Comparison of ENCODE assay signal across 8 mouse cellular contexts in the genomic region with DNA sequence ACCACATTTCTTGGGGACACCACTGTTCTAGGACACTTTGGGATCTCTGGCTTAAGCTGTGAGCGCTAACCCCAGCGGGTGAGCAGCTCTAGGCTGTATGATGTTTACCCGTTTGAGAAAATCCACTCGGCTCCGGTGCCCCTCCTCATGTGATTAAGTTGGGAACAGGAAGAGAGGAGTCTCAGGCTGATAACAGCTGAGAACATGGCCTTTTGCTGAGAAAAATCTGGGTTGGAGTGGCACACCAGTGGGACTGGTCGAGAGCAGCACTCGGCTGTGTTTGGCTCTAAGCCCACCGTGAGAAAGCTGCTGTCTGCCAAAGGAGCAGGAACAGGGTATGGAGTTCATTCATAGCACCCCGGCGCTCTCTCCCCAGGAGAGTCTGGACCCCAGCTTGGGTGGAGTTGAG. TPM values are rescaled to one million over a fixed set of nuclear protein-coding genes. Genes with fewer than 3 reads are reported as not detected.
DNase-seq lines count a peak whose midpoint lies in the region; ATAC-seq and TF ChIP-seq lines count a peak whose summit lies in the region.
"Had no signal": no experiment of that assay in that cellular context is flagged by ENCODE, and none has a peak within 500 bp of the region (broad histone marks: within the 10 kb centered on the region; RNA-seq: fewer than 3 reads in every experiment).

No protein-coding gene starts in this region.

- H3K27ac ChIP-seq in lung, postnatal 0 days (ENCODE audit: low read length) = 0 out of 2 replicates have a peak overlapping the region, but pooled peaks have one; percentile 11
- no peak overlapping the region for H3K27ac ChIP-seq in embryonic facial prominence, embryonic 13.5 days
- peak overlapping the region; percentile 88; the same call in 1 of the 2 replicates for H3K27ac ChIP-seq in hindbrain, embryonic 16.5 days (ENCODE audit: low read depth, low read length)
- H3K27ac ChIP-seq in midbrain, postnatal 0 days (ENCODE audit: low read depth, low read length) = no peak overlapping the region
- H3K27ac ChIP-seq: macrophage had no signal

- no peak overlapping the region for H3K9ac ChIP-seq in lung, postnatal 0 days (replicated peaks; ENCODE audit: low read depth)
- peak overlapping the region; percentile 51; the same call in 1 of the 2 replicates for H3K9ac ChIP-seq in embryonic facial prominence, embryonic 13.5 days
- H3K9ac ChIP-seq in hindbrain, embryonic 16.5 days (ENCODE audit: low read depth, low read length) = peak overlapping the region; percentile 93
- H3K9ac ChIP-seq in midbrain, postnatal 0 days (replicated peaks; ENCODE audit: low read length, poor library complexity, severe bottlenecking) = peak overlapping the region; percentile 92; the same call in 1 of the 2 replicates

- DNase-seq in lung, postnatal 0 days (ENCODE audit: low spot score) = peak; percentile 67
- no peak for DNase-seq in lung, adult 2 months
- DNase-seq in midbrain, postnatal 0 days (ENCODE audit: low spot score) = peak; percentile 48
- DNase-seq in urinary bladder, adult 18-20 months (ENCODE audit: low spot score in 2 of 2) = no peak
- no peak for DNase-seq in urinary bladder, postnatal 25 days (ENCODE audit: low spot score)

- H3K36me3 ChIP-seq in lung, postnatal 0 days (ENCODE audit: insufficient read depth, low read length) = no peaks in the 10 kb centered on the region
- no peaks in the 10 kb centered on the region for H3K36me3 ChIP-seq in embryonic facial prominence, embryonic 13.5 days
- H3K36me3 ChIP-seq in hindbrain, embryonic 16.5 days (ENCODE audit: control insufficient read depth, insufficient read depth, low read length) = no peaks in the 10 kb centered on the region
- no peaks in the 10 kb centered on the region for H3K36me3 ChIP-seq in midbrain, postnatal 0 days (ENCODE audit: insufficient read depth, low read length)

- no peak for TF ChIP-seq EP300 in lung, postnatal 0 days (IDR thresholded peaks at IDR 0.05)

- WGBS in lung, postnatal 0 days = 9% methylated on average over 10 of the region's 10 CpGs
- WGBS in lung, adult 2 months = 21% methylated on average over 10 of the region's 10 CpGs
- WGBS in embryonic facial prominence, embryonic 13.5 days = 9% methylated on average over 10 of the region's 10 CpGs
- WGBS in hindbrain, embryonic 16.5 days = 6% methylated on average over 10 of the region's 10 CpGs
- 5% methylated on average over 10 of the region's 10 CpGs for WGBS in midbrain, postnatal 0 days

- peak overlapping the region; percentile 99 for H3K4me2 ChIP-seq in lung, postnatal 0 days (replicated peaks; ENCODE audit: low read depth, low read length)
- H3K4me2 ChIP-seq in embryonic facial prominence, embryonic 13.5 days = peak overlapping the region; percentile 99
- peak overlapping the region; percentile 99 for H3K4me2 ChIP-seq in hindbrain, embryonic 16.5 days (ENCODE audit: low read length)
- H3K4me2 ChIP-seq in midbrain, postnatal 0 days (ENCODE audit: low read depth, low read length, poor library complexity, severe bottlenecking) = peak overlapping the region; percentile 95

- ATAC-seq in lung, postnatal 0 days = no peak
- no peak for ATAC-seq in embryonic facial prominence, embryonic 13.5 days (ENCODE audit: insufficient number of reproducible peaks, insufficient read depth, low FRiP score, low TSS enrichment, low read depth)
- no peak for ATAC-seq in hindbrain, embryonic 16.5 days
- no peak for ATAC-seq in midbrain, postnatal 0 days (ENCODE audit: low FRiP score)

- H3K27me3 ChIP-seq in lung, postnatal 0 days (replicated peaks; ENCODE audit: insufficient read depth, low read length) = no peaks in the 10 kb centered on the region; the same call in 1 of the 2 replicates
- peaks cover 51% of the 10 kb centered on the region for H3K27me3 ChIP-seq in embryonic facial prominence, embryonic 13.5 days
- H3K27me3 ChIP-seq in hindbrain, embryonic 16.5 days (replicated peaks; ENCODE audit: control insufficient read depth, insufficient read depth, low read length) = peaks cover 14% of the 10 kb centered on the region
- H3K27me3 ChIP-seq in midbrain, postnatal 0 days (ENCODE audit: insufficient read depth, low read length) = peaks cover 18% of the 10 kb centered on the region

- no peaks in the 10 kb centered on the region for H3K9me3 ChIP-seq in lung, postnatal 0 days (ENCODE audit: low read length)
- H3K9me3 ChIP-seq in embryonic facial prominence, embryonic 13.5 days = no peaks in the 10 kb centered on the region
- no peaks in the 10 kb centered on the region for H3K9me3 ChIP-seq in hindbrain, embryonic 16.5 days (ENCODE audit: control insufficient read depth, low read length)
- H3K9me3 ChIP-seq in midbrain, postnatal 0 days (ENCODE audit: low read length) = no peaks in the 10 kb centered on the region

- TF ChIP-seq POLR2A in lung, adult 2 months (IDR thresholded peaks at IDR 0.05; ENCODE audit: borderline replicate concordance, extremely low read depth, low read depth, low read length) = no peak

- H3K4me1 ChIP-seq in lung, postnatal 0 days (ENCODE audit: insufficient read depth, low read depth, low read length) = peaks cover 10% of the 10 kb centered on the region; the same call in 1 of the 2 replicates
- peaks cover 19% of the 10 kb centered on the region for H3K4me1 ChIP-seq in lung, adult 2 months (ENCODE audit: control insufficient read depth, insufficient read depth, low read length)
- H3K4me1 ChIP-seq in embryonic facial prominence, embryonic 13.5 days = peaks cover 30% of the 10 kb centered on the region
- H3K4me1 ChIP-seq in hindbrain, embryonic 16.5 days (ENCODE audit: control insufficient read depth, insufficient read depth, low read depth, low read length) = peaks cover 35% of the 10 kb centered on the region
- H3K4me1 ChIP-seq in midbrain, postnatal 0 days (ENCODE audit: insufficient read depth, low read length) = peaks cover 22% of the 10 kb centered on the region

- no peak for TF ChIP-seq CTCF in lung, postnatal 0 days (IDR thresholded peaks at IDR 0.05)
- no peak for TF ChIP-seq CTCF in lung, adult 2 months (IDR thresholded peaks at IDR 0.05; ENCODE audit: insufficient read depth, low read length)
- TF ChIP-seq CTCF in midbrain, postnatal 0 days (IDR thresholded peaks at IDR 0.05) = no peak

- 0 out of 2 replicates have a peak overlapping the region, but pooled peaks have one; percentile 8 for H3K4me3 ChIP-seq in lung, postnatal 0 days (ENCODE audit: low read depth, low read length)
- H3K4me3 ChIP-seq in lung, adult 2 months (replicated peaks; ENCODE audit: extremely low read depth, low read depth, low read length) = no peak overlapping the region
- peak overlapping the region; percentile 85 for H3K4me3 ChIP-seq in embryonic facial prominence, embryonic 13.5 days
- peak overlapping the region; percentile 97 for H3K4me3 ChIP-seq in hindbrain, embryonic 16.5 days (ENCODE audit: low read length)
- H3K4me3 ChIP-seq in midbrain, postnatal 0 days (ENCODE audit: low read depth, low read length) = peak overlapping the region; percentile 92

RNA-seq across cellular contexts. Expression of a gene that starts 3.2 kb away (rescaled TPM):
- 5.1 and 5.4 TPM in 2 replicates for polyA plus RNA-seq in lung, postnatal 0 days (2015; fragmentation: Nextera tagmentation; extraction: Ambion mirVana)
- polyA plus RNA-seq in lung, adult 2 months (2012; rRNA removed) = 18.7 and 21.0 TPM in 2 replicates
- 4.0 and 4.1 TPM in 2 replicates for polyA plus RNA-seq in embryonic facial prominence, embryonic 13.5 days (2015; fragmentation: Nextera tagmentation; extraction: Ambion mirVana)
- polyA plus RNA-seq in hindbrain, embryonic 16.5 days (2015; fragmentation: Nextera tagmentation; extraction: Ambion mirVana) = 6.2 and 6.5 TPM in 2 replicates
- 22.0 and 28.6 TPM in 2 replicates for total RNA-seq in midbrain, postnatal 0 days (2014; rRNA removed)
- polyA plus RNA-seq in midbrain, postnatal 0 days (2015; fragmentation: Nextera tagmentation; extraction: Ambion mirVana) = 6.1 and 6.6 TPM in 2 replicates

RNA-seq across cellular contexts. Expression of a gene that starts 23.0 kb away (rescaled TPM):
- polyA plus RNA-seq in lung, postnatal 0 days (2015; fragmentation: Nextera tagmentation; extraction: Ambion mirVana) = 20.8 and 22.0 TPM in 2 replicates
- polyA plus RNA-seq in lung, adult 2 months (2012; rRNA removed) = 22.3 and 28.4 TPM in 2 replicates
- polyA plus RNA-seq in embryonic facial prominence, embryonic 13.5 days (2015; fragmentation: Nextera tagmentation; extraction: Ambion mirVana) = 48.8 and 54.9 TPM in 2 replicates
- polyA plus RNA-seq in hindbrain, embryonic 16.5 days (2015; fragmentation: Nextera tagmentation; extraction: Ambion mirVana) = 5.3 and 7.3 TPM in 2 replicates
- 4.9 TPM in 2 replicates for total RNA-seq in midbrain, postnatal 0 days (2014; rRNA removed)
- polyA plus RNA-seq in midbrain, postnatal 0 days (2015; fragmentation: Nextera tagmentation; extraction: Ambion mirVana) = 3.0 and 3.1 TPM in 2 replicates

RNA-seq across cellular contexts. Expression of a gene that starts 41.6 kb away (rescaled TPM):
- polyA plus RNA-seq in lung, postnatal 0 days (2015; fragmentation: Nextera tagmentation; extraction: Ambion mirVana) = 46.5 and 53.2 TPM in 2 replicates
- polyA plus RNA-seq in lung, adult 2 months (2012; rRNA removed) = 56.4 and 77.5 TPM in 2 replicates
- polyA plus RNA-seq in embryonic facial prominence, embryonic 13.5 days (2015; fragmentation: Nextera tagmentation; extraction: Ambion mirVana) = 84.8 and 86.6 TPM in 2 replicates
- polyA plus RNA-seq in hindbrain, embryonic 16.5 days (2015; fragmentation: Nextera tagmentation; extraction: Ambion mirVana) = 52.2 and 56.1 TPM in 2 replicates
- total RNA-seq in midbrain, postnatal 0 days (2014; rRNA removed) = 57.5 and 62.4 TPM in 2 replicates
- polyA plus RNA-seq in midbrain, postnatal 0 days (2015; fragmentation: Nextera tagmentation; extraction: Ambion mirVana) = 50.7 and 54.9 TPM in 2 replicates

Comparison
In these comparisons a context has a peak if more than half of its experiments do, and no peak if none do; other contexts are left out.
1. DNase-seq: peak in lung, postnatal 0 days (single experiment) and midbrain, postnatal 0 days (single experiment); none in lung, adult 2 months (single experiment), urinary bladder, adult 18-20 months (0 of 2) and urinary bladder, postnatal 25 days (single experiment).
2. H3K27ac ChIP-seq: peak in lung, postnatal 0 days (single experiment) and hindbrain, embryonic 16.5 days (single experiment); none in embryonic facial prominence, embryonic 13.5 days (single experiment) and midbrain, postnatal 0 days (single experiment).
3. Peak in every context shown above with its lines, with median percentiles within 50 percentile points of each other: H3K4me2 ChIP-seq.